Mouse (Mus musculus) embryonic fibroblast, embryonic 13.5 days (primary cell): ENCODE results near the gene Nt5c1a.

Experiments used
- CTCF ChIP-seq: IDR thresholded peaks from 2 replicates; pipeline ENCODE4 v1.5.1; 2011; ENCODE audit warnings: mild to moderate bottlenecking, control low read depth, low read length, moderate library complexity, borderline replicate concordance; ENCODE audit not compliant: insufficient read depth
- POLR2A ChIP-seq: IDR thresholded peaks from 2 replicates; pipeline ENCODE4 v1.6.1; 2011; ENCODE audit warnings: low read depth, mild to moderate bottlenecking, control low read depth, low read length, moderate library complexity

DNA sequence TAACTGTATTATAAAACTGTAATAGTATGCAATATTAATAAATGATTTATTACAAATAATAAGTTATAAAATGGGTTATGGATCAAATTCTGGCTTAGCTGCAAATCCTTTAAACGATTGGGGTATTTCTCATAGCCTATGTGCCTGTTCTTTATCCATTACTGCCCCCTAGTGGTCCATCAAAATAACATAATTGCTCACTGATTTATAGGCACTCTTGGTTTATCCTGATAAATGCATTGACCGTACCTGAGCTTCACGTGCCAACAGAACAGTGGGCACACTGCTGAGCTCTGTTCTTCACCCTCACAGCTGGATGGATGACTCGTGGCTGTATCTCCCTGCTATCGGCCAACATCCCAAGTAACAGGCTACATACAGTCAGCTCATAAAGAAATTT is 53.3 kb downstream of the Nt5c1a start:
- TF ChIP-seq POLR2A (no peak), CTCF (no peak)
